Mouse (Mus musculus): ENCODE data around the gene Gm21870.
"Not testable (repeated sequence)": the region's sequence is repeated elsewhere in the genome, so short reads cannot be mapped to it uniquely, and the experiment has no call there.

Gene Gm21870

DNA sequence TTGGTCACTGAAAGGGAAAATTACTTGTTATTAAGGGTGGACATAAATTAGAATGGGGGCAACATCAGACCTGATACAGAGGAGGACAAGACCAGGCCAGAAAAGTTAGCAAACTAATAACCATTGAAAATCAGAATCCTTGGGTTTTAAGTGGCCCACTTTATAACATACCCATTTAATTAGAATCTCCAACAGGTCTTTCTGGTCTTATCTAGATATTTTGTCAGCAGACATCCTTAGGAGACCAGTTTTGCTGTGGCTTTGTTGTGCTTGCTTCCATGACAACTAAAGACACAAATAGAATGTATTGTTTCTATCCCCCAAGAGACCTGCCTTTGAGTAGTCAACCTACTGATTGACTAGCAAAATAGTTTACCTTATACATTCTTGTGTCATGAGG is at the start of gene Gm21870:
Gm21870 (minus strand) TSS at position 101 of the 400 bp plus-strand sequence.
- DNase-seq (ENCODE audit: low spot score), result not testable (repeated sequence)

DNA sequence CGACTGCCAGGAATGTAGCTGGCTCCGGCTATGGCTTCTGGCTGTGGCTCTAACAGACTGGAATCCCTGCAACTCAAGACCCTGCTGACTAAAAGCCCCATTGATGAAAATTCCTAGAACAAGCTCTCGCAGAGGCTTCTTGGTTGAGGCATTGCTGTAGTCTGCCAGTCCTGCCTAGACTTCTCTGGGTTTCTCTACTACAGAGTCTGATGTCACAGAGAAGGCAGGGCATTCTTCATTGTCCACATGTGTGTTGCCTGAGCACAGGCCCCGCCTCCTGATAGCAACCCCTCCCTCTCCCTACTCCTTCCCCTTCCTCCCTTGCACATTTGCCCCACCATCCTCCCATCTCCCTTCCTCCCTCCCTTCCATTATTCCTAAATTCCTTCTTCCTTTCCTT is 30.2 kb downstream of the Gm21870 start, which contains the start of gene Btbd35f6:
Btbd35f6 (minus strand) TSS at position 101 of the 400 bp plus-strand sequence.
- not testable (repeated sequence) for DNase-seq (ENCODE audit: low spot score)

Measured in embryo, embryonic 10.5 days (tissue).